Mouse (Mus musculus) gastrocnemius, postnatal 10 days (tissue): ENCODE measurements around the gene Man1a. TPM values are rescaled to one million over a fixed set of nuclear protein-coding genes. Genes with fewer than 3 reads are reported as not detected.
A peak's percentile ranks its signal among the peaks of the same experiment; 100 is the strongest.

Experiments
- DNase-seq: peaks from one replicate; pipeline ENCODE4 v3.0.0; 2021; ENCODE audit warnings: mixed read lengths
- long read RNA-seq, 2 experiments: library from polyadenylated mRNA; stranded (forward); transcript quantifications; one replicate each; pipeline ENCODE4 v2.0.0; 2021
- total RNA-seq, 2 experiments: library from RNA; stranded (reverse); gene quantifications; 2 replicates each; pipeline ENCODE4 v1.2.3; 2021

Gene Man1a
- 10 to 100 TPM; 19.6 to 21.7 TPM for total RNA-seq
- long read RNA-seq, experiment 1, full-length matches to known transcripts = 19 of 22 reads
- long read RNA-seq, experiment 1, partial matches to known transcripts = 2 of 22 reads
- long read RNA-seq, experiment 1, other reads (novel, unspliced or antisense) = 1 of 22 reads
- long read RNA-seq, experiment 2, full-length matches to known transcripts = 8 of 13 reads
- long read RNA-seq, experiment 2, partial matches to known transcripts = 2 of 13 reads
- long read RNA-seq, experiment 2, other reads (novel, unspliced or antisense) = 3 of 13 reads

- DNase-seq = no peak
Observed at GRCm38 (mm10) chr10:54076420-54076819, at the start of gene Man1a. Gene Man1a, minus strand, starts transcription at chr10:54076609.

GRCm38 (mm10) chr10:54121816-54122215 lies 45.4 kb upstream of the Man1a start:
- no peak for DNase-seq

GRCm38 (mm10) chr10:54120375-54120774 lies 44.0 kb upstream of the Man1a start:
- DNase-seq = peak; percentile 5

GRCm38 (mm10) chr10:54119303-54119702 lies 42.9 kb upstream of the Man1a start:
- DNase-seq = no peak

GRCm38 (mm10) chr10:54118223-54118912 lies 42.0 kb upstream of the Man1a start:
- DNase-seq = no peak

GRCm38 (mm10) chr10:54117763-54118162 lies 41.4 kb upstream of the Man1a start:
- DNase-seq = peak; percentile 4

GRCm38 (mm10) chr10:54103671-54104070 lies 27.3 kb upstream of the Man1a start:
- DNase-seq = no peak

GRCm38 (mm10) chr10:54092081-54092480 lies 15.7 kb upstream of the Man1a start:
- DNase-seq = no peak

- no peak for DNase-seq
Observed at GRCm38 (mm10) chr10:54089923-54090322, 13.5 kb upstream of the Man1a start.

- DNase-seq = no peak
Observed at GRCm38 (mm10) chr10:54087346-54087745, 10.9 kb upstream of the Man1a start.

- no peak for DNase-seq
Observed at GRCm38 (mm10) chr10:54085073-54085472, 8.7 kb upstream of the Man1a start.

- no peak for DNase-seq
Observed at GRCm38 (mm10) chr10:54077005-54077404, 596 bp upstream of the Man1a start.

GRCm38 (mm10) chr10:54075441-54076010 lies 883 bp downstream of the Man1a start:
- peak; percentile 92 for DNase-seq

- peak; percentile 48 for DNase-seq
Observed at GRCm38 (mm10) chr10:54074609-54075421, 1.6 kb downstream of the Man1a start.

- DNase-seq = peak; percentile 7
Observed at GRCm38 (mm10) chr10:54074247-54074608, 2.2 kb downstream of the Man1a start.

- no peak for DNase-seq
Observed at GRCm38 (mm10) chr10:54073641-54074203, 2.7 kb downstream of the Man1a start.

- DNase-seq = no peak
Observed at GRCm38 (mm10) chr10:54072336-54072735, 4.1 kb downstream of the Man1a start.

- no peak for DNase-seq
Observed at GRCm38 (mm10) chr10:54070496-54070895, 5.9 kb downstream of the Man1a start.

- DNase-seq = no peak
Observed at GRCm38 (mm10) chr10:54069412-54069811, 7.0 kb downstream of the Man1a start.

- DNase-seq = no peak
Observed at GRCm38 (mm10) chr10:54066683-54067082, 9.7 kb downstream of the Man1a start.

- no peak for DNase-seq
Observed at GRCm38 (mm10) chr10:54063551-54064260, 12.7 kb downstream of the Man1a start.

- DNase-seq = no peak
Observed at GRCm38 (mm10) chr10:54062835-54063234, 13.6 kb downstream of the Man1a start.
